Mouse (Mus musculus) stomach, embryonic 14.5 days (tissue): ENCODE data around the gene Bpifb2. TPM values are rescaled to one million over a fixed set of nuclear protein-coding genes. Genes with fewer than 3 reads are reported as not detected.

Experiments used
- ATAC-seq: fragments of 200-750 bp; cut with Nextera tagmentation; 2 replicates; pipeline ENCODE4 v1.8.0; 2017; ENCODE audit warnings: low read depth, moderate TSS enrichment; ENCODE audit not compliant: insufficient number of reproducible peaks, insufficient read depth, low FRiP score
- H3K27ac ChIP-seq: fragments of 300-500 bp; sonication (generic); 2 replicates; pipeline ENCODE4 v1.5.1; 2014; ENCODE audit warnings: mild to moderate bottlenecking, low read length, moderate library complexity, mixed read lengths
- H3K27me3 ChIP-seq: fragments of 300-500 bp; sonication (generic); 2 replicates; pipeline ENCODE4 v1.6.1; 2014; ENCODE audit warnings: low read length, control low read depth, mixed read lengths; ENCODE audit not compliant: control insufficient read depth, insufficient read depth
- H3K36me3 ChIP-seq: fragments of 300-500 bp; sonication (generic); 2 replicates; pipeline ENCODE4 v1.6.1; 2014; ENCODE audit warnings: mild to moderate bottlenecking, control low read depth, low read length, moderate library complexity, mixed read lengths; ENCODE audit not compliant: control insufficient read depth, insufficient read depth
- H3K4me1 ChIP-seq: fragments of 300-500 bp; sonication (generic); 2 replicates; pipeline ENCODE4 v1.6.1; 2014; ENCODE audit warnings: low read length, control low read depth, mixed read lengths; ENCODE audit not compliant: control insufficient read depth, insufficient read depth
- H3K4me2 ChIP-seq: fragments of 300-500 bp; sonication (generic); replicated peaks from 2 replicates; pipeline ENCODE4 v1.6.1; 2014; ENCODE audit warnings: low read depth, low read length, control low read depth
- H3K4me3 ChIP-seq: fragments of 300-500 bp; sonication (generic); 2 replicates; pipeline ENCODE4 v1.5.1; 2014; ENCODE audit warnings: low read depth, low read length, control low read depth
- H3K9ac ChIP-seq: fragments of 300-500 bp; sonication (generic); replicated peaks from 2 replicates; pipeline ENCODE4 v1.6.1; 2014; ENCODE audit warnings: low read depth, mild to moderate bottlenecking, control low read depth, low read length, moderate library complexity, mixed read lengths
- H3K9me3 ChIP-seq: fragments of 300-500 bp; sonication (generic); 2 replicates; pipeline ENCODE4 v1.6.1; 2016; ENCODE audit warnings: low read depth, low read length, control low read depth; ENCODE audit not compliant: control insufficient read depth
- WGBS: fragments of 180-500 bp; shearing (Covaris S2); extraction: QIAGEN DNeasy Blood & Tissue Kit; methylation state at CpG from one replicate; pipeline ENCODE4 v1.1.7; 2014; 5-methylcytosine and 5-hydroxymethylcytosine counted together
- polyA plus RNA-seq: library from polyadenylated mRNA; unstranded; fragments of >200 nt; fragmentation: Nextera tagmentation; extraction: Ambion mirVana; gene quantifications from 2 replicates; pipeline ENCODE4 v1.2.1, GENCODE M21; 2014

The Bpifb2 gene
- polyA plus RNA-seq, 1 experiment from 2014 or later = not detected

GRCm38 (mm10) chr2:153937843-153938242 lies 63.0 kb downstream of the Bpifb2 start, which contains the start of gene Bpifb4:
Bpifb4 (plus strand) TSS chr2:153938212.
- Histone ChIP-seq H3K9me3 (no peaks in the 10 kb centered on the region), H3K4me2 (no peak within 1 kb of the TSS), H3K4me1 (no peaks in the 10 kb centered on the region), H3K9ac (no peak within 1 kb of the TSS), H3K27me3 (no peaks in the 10 kb centered on the region), H3K4me3 (no peak within 1 kb of the TSS), H3K27ac (no peak within 1 kb of the TSS), H3K36me3 (no peaks in the 10 kb centered on the region)
- 86% methylated on average over 5 of the region's 5 CpGs for WGBS
- ATAC-seq = no peak

- ATAC-seq = no peak
- no peak overlapping the region for H3K4me3 ChIP-seq
- no peaks in the 10 kb centered on the region for H3K4me1 ChIP-seq
- H3K9me3 ChIP-seq = no peaks in the 10 kb centered on the region
- H3K9ac ChIP-seq = no peak overlapping the region
- H3K27me3 ChIP-seq = no peaks in the 10 kb centered on the region
- H3K4me2 ChIP-seq = no peak overlapping the region
- no peak overlapping the region for H3K27ac ChIP-seq
- 33% methylated on average over 3 of the region's 3 CpGs for WGBS
- no peaks in the 10 kb centered on the region for H3K36me3 ChIP-seq
Measured at GRCm38 (mm10) chr2:153943537-153943936, 68.7 kb downstream of the Bpifb2 start.

GRCm38 (mm10) chr2:153944567-153944966 lies 69.7 kb downstream of the Bpifb2 start:
- no peaks in the 10 kb centered on the region for H3K4me1 ChIP-seq

More at GRCm38 (mm10) chr2:153944567-153944966, 69.7 kb downstream of the Bpifb2 start:
- no peaks in the 10 kb centered on the region for H3K27me3 ChIP-seq
- no peak overlapping the region for H3K4me3 ChIP-seq
- ATAC-seq = no peak
- H3K4me2 ChIP-seq = no peak overlapping the region
- no peak overlapping the region for H3K9ac ChIP-seq
- 80% methylated on average over 8 of the region's 8 CpGs for WGBS
- no peak overlapping the region for H3K27ac ChIP-seq
- no peaks in the 10 kb centered on the region for H3K9me3 ChIP-seq
- no peaks in the 10 kb centered on the region for H3K36me3 ChIP-seq

Other genes with a start within 250 kb of the Bpifb2 start
- gene Commd7, start 242.3 kb upstream of the Bpifb2 start, polyA plus RNA-seq = 70.2 and 70.4 TPM in 2 replicates
- gene Dnmt3b, start 225.6 kb upstream of the Bpifb2 start, polyA plus RNA-seq = 10.6 and 12.8 TPM in 2 replicates
- 0.16 TPM in 1 of 2 replicates, not detected in the other for gene Dnmt3c, start 178.4 kb upstream of the Bpifb2 start, polyA plus RNA-seq
- gene Mapre1, start 133.8 kb upstream of the Bpifb2 start, polyA plus RNA-seq = 243 and 263 TPM in 2 replicates
- 0.14 and 0.41 TPM in 2 replicates for gene Efcab8, start 95.1 kb upstream of the Bpifb2 start, polyA plus RNA-seq
- gene Sun5, start 4.0 kb upstream of the Bpifb2 start, polyA plus RNA-seq = not detected in 2 replicates
- gene Bpifb6, start 25.3 kb downstream of the Bpifb2 start, polyA plus RNA-seq = not detected in 2 replicates
- gene Bpifb3, start 43.2 kb downstream of the Bpifb2 start, polyA plus RNA-seq = not detected in 2 replicates
- gene Bpifb4, start 63.2 kb downstream of the Bpifb2 start, polyA plus RNA-seq = not detected in 2 replicates
- gene Bpifa6, start 99.9 kb downstream of the Bpifb2 start, polyA plus RNA-seq = not detected in 2 replicates
- not detected in 2 replicates for gene Bpifa2, start 133.2 kb downstream of the Bpifb2 start, polyA plus RNA-seq